Mouse (Mus musculus): ENCODE results near the gene Olfr376.

The Olfr376 gene

GRCm38 (mm10) chr11:73370946-73371345 lies at the start of gene Olfr376:
TSS of gene Olfr376 (plus strand) at chr11:73371246.
- DNase-seq = no peak

- DNase-seq = no peak
These were observed 46.9 kb upstream of the Olfr376 start for GRCm38 (mm10) chr11:73323906-73324830.

- no peak for DNase-seq
These were observed 44.6 kb upstream of the Olfr376 start for GRCm38 (mm10) chr11:73326485-73326886.

GRCm38 (mm10) chr11:73327361-73327760 lies 43.7 kb upstream of the Olfr376 start:
- no peak for DNase-seq

GRCm38 (mm10) chr11:73329442-73329841 lies 41.6 kb upstream of the Olfr376 start, which contains the start of the genes Aspa, Gm49340 and Spata22:
TSS of gene Aspa (minus strand) at chr11:73329596.
TSS of gene Gm49340 (plus strand) at chr11:73329741.
TSS of gene Spata22 (plus strand) at chr11:73329741.
- no peak for DNase-seq

- no peak for DNase-seq
These were observed 37.7 kb upstream of the Olfr376 start for GRCm38 (mm10) chr11:73333357-73333756.

- no peak for DNase-seq
These were observed 34.1 kb upstream of the Olfr376 start for GRCm38 (mm10) chr11:73336919-73337318.

- DNase-seq = no peak
These were observed 20.6 kb upstream of the Olfr376 start, which contains the start of gene Olfr20 for GRCm38 (mm10) chr11:73350483-73350882. TSS of gene Olfr20 (plus strand) at chr11:73350783.

DNA sequence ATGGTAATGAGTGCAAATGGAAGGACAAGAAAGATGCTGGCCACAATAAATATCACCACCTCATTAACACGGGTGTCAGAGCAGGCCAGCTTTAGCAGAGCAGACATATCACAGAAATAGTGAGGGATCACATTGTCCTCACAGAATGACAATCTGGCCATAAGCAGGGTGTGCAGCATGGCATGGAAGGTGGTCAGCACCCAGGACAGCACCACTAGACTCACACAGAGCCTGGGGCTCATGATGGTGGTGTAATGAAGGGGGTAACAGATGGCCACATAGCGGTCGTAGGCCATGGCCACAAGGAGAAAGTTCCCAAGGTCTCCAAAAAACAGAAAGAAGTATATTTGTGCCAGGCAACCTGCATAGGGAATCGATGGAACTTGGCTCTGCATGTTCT lies 24.3 kb downstream of the Olfr376 start:
- DNase-seq = no peak

DNA sequence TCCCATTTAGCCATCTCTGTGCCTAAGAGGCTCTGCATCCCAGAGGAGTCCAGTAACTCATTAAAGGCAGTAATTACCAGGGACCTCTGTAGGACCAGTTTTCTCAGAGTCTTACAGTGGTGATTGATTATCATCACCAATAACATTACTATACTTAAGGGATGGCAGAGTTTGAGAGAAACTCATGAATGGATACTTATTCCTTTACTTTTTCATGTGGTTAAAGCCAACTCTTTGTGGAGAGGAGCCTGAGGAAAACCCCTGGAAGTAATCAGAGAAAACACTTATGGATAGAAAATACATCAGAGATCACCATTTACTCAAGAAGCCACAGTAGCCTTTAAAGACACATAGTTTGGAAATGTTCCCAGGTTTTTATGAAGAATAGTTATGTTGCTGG lies 28.5 kb downstream of the Olfr376 start, which contains the start of gene Olfr1:
Gene Olfr1, minus strand, starts transcription at position 101 of the 400 bp plus-strand sequence.
- DNase-seq = no peak
